Mouse (Mus musculus) hindbrain, embryonic 13.5 days (tissue): ENCODE data around the gene Epb41l1. TPM values are rescaled to one million over a fixed set of nuclear protein-coding genes. Genes with fewer than 3 reads are reported as not detected.

Source experiments
- ATAC-seq: fragments of 200-750 bp; cut with Nextera tagmentation; 2 replicates; pipeline ENCODE4 v1.8.0; 2017; ENCODE audit warnings: moderate TSS enrichment; ENCODE audit not compliant: low FRiP score
- H3K27ac ChIP-seq: fragments of 300-500 bp; sonication (generic); 2 replicates; pipeline ENCODE4 v1.5.1; 2015; ENCODE audit warnings: inconsistent platforms, mild to moderate bottlenecking, moderate library complexity
- H3K27me3 ChIP-seq: fragments of 300-500 bp; sonication (generic); 2 replicates; pipeline ENCODE4 v1.6.1; 2015; ENCODE audit warnings: mild to moderate bottlenecking, inconsistent platforms
- H3K36me3 ChIP-seq: fragments of 300-500 bp; sonication (generic); 2 replicates; pipeline ENCODE4 v1.6.1; 2015; ENCODE audit warnings: mild to moderate bottlenecking, inconsistent platforms
- H3K4me1 ChIP-seq: fragments of 300-500 bp; sonication (generic); replicated peaks from 2 replicates; pipeline ENCODE4 v1.6.1; 2015; ENCODE audit warnings: inconsistent platforms
- H3K4me2 ChIP-seq: fragments of 300-500 bp; sonication (generic); 2 replicates; pipeline ENCODE4 v1.6.1; 2015; ENCODE audit warnings: inconsistent platforms, mild to moderate bottlenecking, moderate library complexity
- H3K4me3 ChIP-seq: fragments of 300-500 bp; sonication (generic); 2 replicates; pipeline ENCODE4 v1.5.1; 2015; ENCODE audit warnings: mild to moderate bottlenecking, inconsistent platforms
- H3K9ac ChIP-seq: fragments of 300-500 bp; sonication (generic); 2 replicates; pipeline ENCODE4 v1.6.1; 2015; ENCODE audit warnings: mild to moderate bottlenecking, inconsistent platforms
- H3K9me3 ChIP-seq: fragments of 300-500 bp; sonication (generic); 2 replicates; pipeline ENCODE4 v1.6.1; 2016; ENCODE audit warnings: inconsistent platforms
- WGBS: fragments of 180-500 bp; shearing (Covaris S2); methylation state at CpG from one replicate; pipeline ENCODE4 v1.1.7; 2015; 5-methylcytosine and 5-hydroxymethylcytosine counted together
- polyA plus RNA-seq: library from polyadenylated mRNA; unstranded; fragments of >200 nt; fragmentation: Nextera tagmentation; extraction: Ambion mirVana; gene quantifications from 2 replicates; pipeline ENCODE4 v1.2.1, GENCODE M21; 2015

Gene Epb41l1
- polyA plus RNA-seq, 1 experiment from 2014 or later = 11.5 TPM

DNA sequence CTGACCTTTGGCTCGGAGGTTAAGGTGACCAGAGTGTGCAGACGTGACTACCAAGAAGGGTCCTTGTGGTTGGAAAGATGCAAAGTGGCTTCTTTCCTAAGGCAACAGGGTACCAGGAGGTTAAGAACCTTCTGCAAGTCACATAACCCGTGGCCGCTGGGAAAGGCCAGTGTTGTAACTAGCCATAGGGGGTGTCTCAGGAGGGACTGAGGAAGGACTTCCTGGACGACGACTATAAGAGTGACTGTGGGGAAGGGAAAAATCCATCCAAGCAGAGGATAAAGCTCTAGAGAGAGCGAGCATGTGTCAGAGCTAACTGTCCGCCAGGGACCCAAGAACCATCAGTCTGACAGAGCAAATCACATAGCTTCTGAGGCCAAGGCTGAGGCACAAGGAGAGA, 48.8 kb downstream of the Epb41l1 start:
- Histone ChIP-seq H3K4me3 (no peak overlapping the region), H3K9ac (no peak overlapping the region), H3K9me3 (no peaks in the 10 kb centered on the region), H3K4me1 (peaks cover 12% of the 10 kb centered on the region), H3K4me2 (no peak overlapping the region), H3K27me3 (0 out of 2 replicates have a peak, but pooled peaks cover 3% of the 10 kb centered on the region), H3K27ac (no peak overlapping the region), H3K36me3 (peaks cover 6% of the 10 kb centered on the region)
- ATAC-seq = no peak
- WGBS = 74% methylated on average over 8 of the region's 8 CpGs

- Histone ChIP-seq H3K27ac (no peak overlapping the region), H3K27me3 (no peaks in the 10 kb centered on the region), H3K9ac (no peak overlapping the region), H3K9me3 (no peaks in the 10 kb centered on the region), H3K4me2 (no peak overlapping the region), H3K4me1 (peaks cover 23% of the 10 kb centered on the region), H3K4me3 (no peak overlapping the region), H3K36me3 (peaks cover 6% of the 10 kb centered on the region)
- 86% methylated on average over 7 of the region's 7 CpGs for WGBS
- no peak for ATAC-seq
These were observed 50.2 kb downstream of the Epb41l1 start for GRCm38 (mm10) chr2:156470938-156471337.

GRCm38 (mm10) chr2:156472336-156472735, 51.6 kb downstream of the Epb41l1 start:
- Histone ChIP-seq H3K27ac (no peak overlapping the region), H3K4me2 (no peak overlapping the region), H3K4me3 (no peak overlapping the region), H3K9me3 (no peaks in the 10 kb centered on the region), H3K27me3 (no peaks in the 10 kb centered on the region), H3K9ac (no peak overlapping the region), H3K36me3 (peaks cover 6% of the 10 kb centered on the region), H3K4me1 (peaks cover 37% of the 10 kb centered on the region)
- no peak for ATAC-seq
- 86% methylated on average over 8 of the region's 8 CpGs for WGBS

DNA sequence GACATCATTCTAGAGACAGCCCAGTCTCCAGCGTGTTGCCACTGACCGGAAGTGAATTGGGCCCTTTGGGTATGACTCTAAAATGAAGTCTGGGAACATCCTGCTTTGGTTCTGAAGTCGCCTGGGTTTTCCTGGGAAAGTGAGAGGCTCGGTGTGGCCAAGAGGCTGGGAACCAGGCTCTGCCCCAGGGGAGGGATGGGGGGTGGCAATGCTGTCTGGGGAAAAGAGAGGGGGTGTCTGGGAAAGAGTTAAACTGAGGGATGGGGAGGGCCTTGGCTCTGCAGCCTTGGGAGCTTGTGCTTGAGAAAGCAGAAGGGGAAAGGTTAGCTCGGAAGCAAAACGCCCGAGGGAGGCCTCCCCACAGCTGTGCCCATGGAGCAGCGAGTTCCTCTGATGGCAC, 53.0 kb downstream of the Epb41l1 start:
- Histone ChIP-seq H3K9me3 (no peaks in the 10 kb centered on the region), H3K36me3 (peaks cover 6% of the 10 kb centered on the region), H3K4me2 (no peak overlapping the region), H3K4me1 (peaks cover 44% of the 10 kb centered on the region), H3K4me3 (no peak overlapping the region), H3K9ac (no peak overlapping the region), H3K27me3 (no peaks in the 10 kb centered on the region), H3K27ac (no peak overlapping the region)
- WGBS = 60% methylated on average over 8 of the region's 8 CpGs
- ATAC-seq = no peak

GRCm38 (mm10) chr2:156474111-156474510, 53.4 kb downstream of the Epb41l1 start:
- Histone ChIP-seq H3K4me1 (peaks cover 44% of the 10 kb centered on the region), H3K4me2 (no peak overlapping the region), H3K36me3 (peaks cover 6% of the 10 kb centered on the region), H3K9me3 (no peaks in the 10 kb centered on the region), H3K4me3 (no peak overlapping the region), H3K9ac (no peak overlapping the region), H3K27me3 (no peaks in the 10 kb centered on the region), H3K27ac (no peak overlapping the region)
- 37% methylated on average over 3 of the region's 3 CpGs for WGBS
- ATAC-seq = no peak

DNA sequence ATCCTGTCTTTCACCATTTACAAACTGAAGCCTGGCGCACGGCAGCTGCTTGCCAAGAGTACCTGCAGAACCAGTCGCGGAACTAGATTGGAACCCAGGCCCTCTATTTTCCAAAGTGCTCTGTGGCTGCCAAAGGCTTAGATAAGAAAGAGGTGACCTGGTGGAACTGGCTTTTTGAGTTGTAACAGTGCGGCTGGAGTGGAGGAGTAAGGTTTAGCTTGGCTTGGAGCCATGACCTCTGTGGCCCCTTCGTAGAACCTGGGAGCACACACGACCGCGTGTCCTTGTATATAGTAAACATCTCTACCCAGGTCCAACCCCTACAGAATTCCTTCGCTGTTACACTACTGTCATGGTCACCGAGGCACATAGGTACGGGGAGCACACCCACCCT, 54.2 kb downstream of the Epb41l1 start:
- Histone ChIP-seq H3K27me3 (no peaks in the 10 kb centered on the region), H3K36me3 (peaks cover 4% of the 10 kb centered on the region), H3K9ac (peak overlapping the region; percentile 92), H3K27ac (peak overlapping the region; percentile 61; the same call in 1 of the 2 replicates), H3K9me3 (no peaks in the 10 kb centered on the region), H3K4me1 (peaks cover 48% of the 10 kb centered on the region), H3K4me3 (peak overlapping the region; percentile 54), H3K4me2 (peak overlapping the region; percentile 96)
- ATAC-seq = peak; percentile 44; the same call in 1 of the 2 replicates
- 29% methylated on average over 12 of the region's 12 CpGs for WGBS

- peak; percentile 69 for ATAC-seq
- H3K9ac ChIP-seq = peak overlapping the region; percentile 92
- peaks cover 2% of the 10 kb centered on the region; the same call in 1 of the 2 replicates for H3K36me3 ChIP-seq
- peak overlapping the region; percentile 54 for H3K4me3 ChIP-seq
- peak overlapping the region; percentile 67 for H3K27ac ChIP-seq
- H3K4me2 ChIP-seq = peak overlapping the region; percentile 96
- no peaks in the 10 kb centered on the region for H3K27me3 ChIP-seq
- WGBS = under 1% methylated on average over 65 of the region's 80 CpGs
- H3K9me3 ChIP-seq = no peaks in the 10 kb centered on the region
- H3K4me1 ChIP-seq = peaks cover 49% of the 10 kb centered on the region
These were observed 54.8 kb downstream of the Epb41l1 start for GRCm38 (mm10) chr2:156475285-156476110.

- Histone ChIP-seq H3K4me3 (peak overlapping the region; percentile 54), H3K36me3 (no peaks in the 10 kb centered on the region), H3K27ac (peak overlapping the region; percentile 67), H3K9ac (peak overlapping the region; percentile 92), H3K27me3 (no peaks in the 10 kb centered on the region), H3K4me2 (peak overlapping the region; percentile 96), H3K4me1 (peaks cover 49% of the 10 kb centered on the region), H3K9me3 (no peaks in the 10 kb centered on the region)
- 0 out of 2 replicates have a peak, but pooled peaks have one; percentile 8 for ATAC-seq
- WGBS = 29% methylated on average over 8 of the region's 8 CpGs
These were observed 55.5 kb downstream of the Epb41l1 start for GRCm38 (mm10) chr2:156476111-156476747.

DNA sequence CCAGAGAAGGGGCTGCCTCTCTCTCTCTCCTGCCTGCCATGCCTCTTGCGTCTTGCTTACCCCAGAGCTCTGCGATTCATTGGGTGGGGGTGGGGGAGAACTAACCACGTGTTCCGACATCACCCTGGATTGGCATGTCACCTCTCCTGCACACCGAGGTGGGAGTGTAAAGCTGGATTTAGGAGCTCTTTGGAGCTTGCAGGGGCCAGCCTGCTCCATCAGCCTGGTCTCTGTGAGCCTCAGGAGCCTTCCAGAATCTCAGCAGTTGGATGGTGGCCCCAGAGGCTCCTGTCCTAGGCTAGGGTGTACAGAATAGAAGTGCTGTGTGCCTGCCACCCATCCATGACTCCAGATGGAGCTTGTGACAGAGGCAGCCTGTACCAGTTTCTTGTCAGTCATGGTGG, 56.0 kb downstream of the Epb41l1 start:
- peaks cover 49% of the 10 kb centered on the region for H3K4me1 ChIP-seq
- peak overlapping the region; percentile 51 for H3K9ac ChIP-seq

DNA sequence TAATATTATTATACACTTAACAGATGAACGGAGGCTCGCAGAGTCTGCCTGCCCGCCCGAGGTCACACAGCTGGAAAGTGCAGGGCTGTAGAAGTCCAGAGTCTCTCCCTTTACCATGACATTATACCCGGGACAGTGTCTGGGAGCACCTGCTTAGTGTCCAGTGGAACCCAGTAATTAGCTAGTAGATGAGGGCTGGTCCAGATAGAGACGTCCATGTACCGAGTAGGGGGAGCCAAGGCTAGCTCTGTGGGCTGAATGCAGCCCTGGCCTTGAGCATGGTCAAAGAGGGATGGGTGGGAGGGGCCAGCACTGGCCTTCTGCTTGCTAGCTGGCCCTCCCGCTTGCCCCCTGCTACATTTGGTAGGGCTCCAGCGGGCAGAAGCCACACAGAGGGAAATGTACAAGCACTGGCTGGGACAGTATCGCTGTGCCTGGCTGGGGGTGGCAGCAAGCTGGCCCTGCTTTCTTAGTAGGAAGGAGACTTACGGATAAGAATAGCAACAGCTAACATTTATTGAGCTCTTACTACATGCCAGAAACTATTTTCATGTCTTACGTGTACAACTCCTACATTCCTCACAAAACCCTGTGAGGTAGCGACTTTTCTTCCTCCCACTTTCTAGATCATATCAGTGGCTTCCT, 57.5 kb downstream of the Epb41l1 start:
- Histone ChIP-seq H3K4me1 (peaks cover 49% of the 10 kb centered on the region), H3K36me3 (no peaks in the 10 kb centered on the region), H3K4me3 (no peak overlapping the region), H3K27ac (no peak overlapping the region), H3K9ac (no peak overlapping the region), H3K9me3 (no peaks in the 10 kb centered on the region), H3K27me3 (no peaks in the 10 kb centered on the region), H3K4me2 (no peak overlapping the region)
- ATAC-seq = no peak
- WGBS = 84% methylated on average over 13 of the region's 13 CpGs

More for the DNA sequence above, 56.0 kb downstream of the Epb41l1 start:
- no peak for ATAC-seq
- Histone ChIP-seq H3K27ac (no peak overlapping the region), H3K4me2 (peak overlapping the region; percentile 96), H3K27me3 (no peaks in the 10 kb centered on the region), H3K4me3 (no peak overlapping the region), H3K9me3 (no peaks in the 10 kb centered on the region), H3K36me3 (no peaks in the 10 kb centered on the region)
- 56% methylated on average over 5 of the region's 5 CpGs for WGBS

- no peak for ATAC-seq
- no peaks in the 10 kb centered on the region for H3K27me3 ChIP-seq
- H3K36me3 ChIP-seq = peaks cover 9% of the 10 kb centered on the region; the same call in 1 of the 2 replicates
- no peak overlapping the region for H3K27ac ChIP-seq
- H3K4me3 ChIP-seq = no peak overlapping the region
- H3K9me3 ChIP-seq = no peaks in the 10 kb centered on the region
- no peak overlapping the region for H3K4me2 ChIP-seq
- WGBS = 65% methylated on average over 7 of the region's 7 CpGs
- peaks cover 34% of the 10 kb centered on the region for H3K4me1 ChIP-seq
- H3K9ac ChIP-seq = no peak overlapping the region
These were observed 59.1 kb downstream of the Epb41l1 start for GRCm38 (mm10) chr2:156479833-156480232.

- ATAC-seq = no peak
These were observed 59.6 kb downstream of the Epb41l1 start for GRCm38 (mm10) chr2:156480267-156480666.

More at GRCm38 (mm10) chr2:156480267-156480666, 59.6 kb downstream of the Epb41l1 start:
- H3K27me3 ChIP-seq = no peaks in the 10 kb centered on the region
- H3K4me1 ChIP-seq = peaks cover 30% of the 10 kb centered on the region
- H3K4me3 ChIP-seq = no peak overlapping the region
- no peaks in the 10 kb centered on the region for H3K9me3 ChIP-seq
- no peak overlapping the region for H3K4me2 ChIP-seq
- WGBS = 82% methylated on average over 7 of the region's 7 CpGs
- H3K36me3 ChIP-seq = peaks cover 13% of the 10 kb centered on the region; the same call in 1 of the 2 replicates
- H3K27ac ChIP-seq = no peak overlapping the region
- no peak overlapping the region for H3K9ac ChIP-seq
